Mouse (Mus musculus): ENCODE measurements around the gene Tmprss3.
A peak's percentile ranks its signal among the peaks of the same experiment; 100 is the strongest.

Gene Tmprss3

DNA sequence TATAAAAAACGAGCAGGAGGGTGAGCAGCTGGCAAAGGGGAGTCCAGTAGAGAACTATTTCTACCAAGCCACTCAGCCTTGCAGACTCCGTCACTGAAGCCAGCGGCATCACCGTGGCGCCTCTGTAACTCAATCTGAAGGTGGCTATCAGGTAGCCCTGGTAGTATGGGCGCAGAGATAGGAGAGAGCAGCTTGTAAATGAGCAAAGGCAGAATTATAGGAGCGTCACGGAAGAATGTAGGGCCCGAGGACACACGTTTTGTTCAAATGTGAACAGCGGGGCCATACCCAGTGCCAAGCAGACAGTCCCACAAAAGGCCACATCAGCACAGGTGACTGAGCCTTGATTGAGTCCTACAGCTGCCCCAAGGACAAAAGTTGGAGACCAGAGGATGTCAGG lies at the start of gene Tmprss3:
Gene Tmprss3, minus strand, starts transcription at position 101 of the 400 bp plus-strand sequence.
- DNase-seq (ENCODE audit: low spot score in 2 of 2): no peak

DNA sequence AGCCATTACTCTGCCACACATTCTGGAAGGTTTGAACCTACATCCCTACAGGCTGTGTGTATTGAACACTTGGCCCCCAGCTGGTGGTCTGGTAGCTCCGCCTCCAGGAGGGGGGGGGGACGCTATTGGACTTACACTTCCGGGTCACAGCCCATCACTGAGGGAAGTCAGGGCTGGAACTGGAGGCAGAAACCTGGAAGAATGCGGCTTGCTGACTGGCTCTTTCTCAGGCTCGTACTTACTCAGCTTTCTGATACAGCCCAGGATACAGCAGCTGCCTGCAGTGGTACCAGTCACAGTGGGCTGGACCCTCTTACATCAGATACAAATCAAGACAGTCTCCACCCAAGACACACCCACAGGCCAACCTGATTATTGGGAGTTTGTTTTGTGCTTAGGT lies 48.4 kb upstream of the Tmprss3 start:
- no peak for DNase-seq (ENCODE audit: low spot score in 2 of 2)

DNA sequence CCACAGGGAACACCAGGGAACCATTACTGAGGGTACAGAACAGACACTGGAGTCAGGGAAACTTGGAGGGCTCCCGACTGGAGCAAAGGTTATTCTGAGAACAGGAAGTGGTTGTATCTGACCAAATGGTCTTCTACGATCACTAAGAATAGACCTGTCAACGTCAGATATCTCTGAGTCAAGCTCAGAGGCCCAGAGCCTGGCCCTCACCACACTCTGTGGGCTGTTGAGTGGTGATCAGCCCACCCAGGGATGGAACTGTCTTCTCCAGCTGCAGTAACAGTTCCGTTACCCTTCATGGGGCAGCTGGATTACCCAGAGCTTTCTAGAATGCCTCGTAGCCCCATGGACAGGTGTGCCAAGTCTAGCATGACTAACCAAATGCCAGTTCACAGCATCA lies 46.5 kb upstream of the Tmprss3 start:
- no peak for DNase-seq (ENCODE audit: low spot score in 2 of 2)

DNA sequence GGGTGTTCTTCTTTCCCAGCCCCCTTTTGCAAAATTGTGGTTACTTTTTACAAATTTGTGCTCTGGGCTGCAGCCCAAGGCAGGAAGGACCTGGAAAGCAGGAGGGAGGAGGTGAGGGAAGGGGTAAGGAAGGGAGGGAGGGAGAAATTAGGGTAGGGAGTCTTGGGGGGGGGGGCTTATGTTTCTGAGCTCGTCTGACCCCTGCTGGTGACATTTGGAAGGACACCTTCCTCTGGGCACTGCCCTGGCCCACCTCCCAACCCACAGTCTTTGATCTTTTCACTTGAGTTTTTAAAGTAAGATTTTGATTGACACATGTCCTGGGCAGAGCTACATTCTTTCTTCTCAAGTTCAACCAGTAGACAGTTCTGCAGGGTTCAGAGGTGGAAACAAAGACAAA lies 44.0 kb upstream of the Tmprss3 start:
- peak in 1 of 2 experiments; percentile 64 for DNase-seq (ENCODE audit: low spot score in 2 of 2)

DNA sequence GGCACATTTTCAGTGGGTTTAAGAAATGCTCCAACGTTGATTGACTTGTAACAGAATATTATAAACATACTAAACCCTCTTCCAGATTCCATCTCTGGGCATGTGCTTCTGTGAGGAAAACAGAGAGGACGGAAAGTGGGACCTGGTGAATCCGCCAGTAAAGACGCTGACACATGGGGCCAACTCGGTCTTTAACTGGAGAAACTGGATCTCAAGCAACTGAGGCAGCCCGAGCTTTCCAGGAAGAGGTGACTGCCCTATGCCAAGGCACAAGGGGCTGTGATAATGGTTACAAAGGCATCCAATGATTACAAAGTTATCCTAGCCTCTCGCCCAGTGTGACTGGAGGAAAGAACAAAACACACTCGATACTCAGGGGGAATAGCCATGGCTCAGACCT lies 42.4 kb upstream of the Tmprss3 start:
- DNase-seq (ENCODE audit: low spot score in 2 of 2): no peak

DNA sequence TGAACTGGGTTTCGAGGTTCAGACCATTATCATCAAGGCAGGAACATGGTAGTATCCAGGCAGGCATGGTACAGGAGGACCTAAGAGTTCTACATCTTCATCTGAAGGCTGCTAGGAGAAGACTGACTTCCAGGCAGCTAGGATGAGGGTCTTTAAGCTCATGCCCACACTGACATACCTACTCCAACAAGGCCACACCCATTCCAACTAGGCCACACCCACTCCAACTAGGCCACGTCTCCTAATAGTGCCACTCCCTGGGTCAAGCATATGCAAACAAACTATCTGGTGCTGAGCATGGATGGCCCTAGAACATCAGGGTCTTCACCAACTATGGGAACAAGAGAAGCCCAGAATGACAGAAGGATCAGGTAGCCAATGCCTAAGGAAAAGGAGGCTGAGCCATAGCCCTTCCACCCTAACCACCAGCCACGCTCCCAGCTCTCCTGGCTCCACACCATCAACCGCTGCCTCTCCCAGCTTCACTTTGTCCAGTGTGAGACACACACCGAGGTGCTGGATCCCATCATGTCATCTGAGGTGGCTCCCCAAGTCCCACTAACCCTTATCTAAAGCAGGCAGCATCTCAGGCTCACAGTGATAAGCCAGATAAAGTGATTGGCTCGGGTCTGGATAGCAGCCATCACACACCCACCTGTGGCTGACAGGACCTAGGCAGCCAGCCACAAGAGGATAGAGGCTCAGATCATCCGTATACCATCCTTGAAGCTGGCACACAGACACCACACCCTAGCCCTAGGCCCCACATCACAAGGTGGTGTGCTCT lies 39.6 kb upstream of the Tmprss3 start:
- no peak for DNase-seq (ENCODE audit: low spot score in 2 of 2)

DNA sequence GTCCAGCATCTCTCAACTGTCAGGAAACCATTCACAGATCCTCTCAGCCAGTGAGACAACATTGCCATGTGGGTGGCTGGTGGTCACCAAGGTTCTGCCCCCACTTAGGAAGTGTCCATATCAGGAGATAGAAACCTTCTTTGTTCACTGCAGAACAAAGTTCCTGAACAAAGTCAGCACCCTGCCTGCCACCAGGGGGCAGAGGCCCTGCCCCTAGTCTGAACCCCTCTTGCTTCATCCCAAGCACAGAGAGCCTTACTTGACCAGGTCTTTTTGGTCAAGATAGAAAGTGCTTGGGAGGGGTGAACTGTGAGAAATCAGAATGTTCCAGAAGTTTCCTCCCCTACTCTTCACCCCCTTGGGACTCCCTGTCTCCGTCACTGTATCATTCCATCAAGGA lies 37.1 kb upstream of the Tmprss3 start:
- DNase-seq (ENCODE audit: low spot score in 2 of 2): no peak

DNA sequence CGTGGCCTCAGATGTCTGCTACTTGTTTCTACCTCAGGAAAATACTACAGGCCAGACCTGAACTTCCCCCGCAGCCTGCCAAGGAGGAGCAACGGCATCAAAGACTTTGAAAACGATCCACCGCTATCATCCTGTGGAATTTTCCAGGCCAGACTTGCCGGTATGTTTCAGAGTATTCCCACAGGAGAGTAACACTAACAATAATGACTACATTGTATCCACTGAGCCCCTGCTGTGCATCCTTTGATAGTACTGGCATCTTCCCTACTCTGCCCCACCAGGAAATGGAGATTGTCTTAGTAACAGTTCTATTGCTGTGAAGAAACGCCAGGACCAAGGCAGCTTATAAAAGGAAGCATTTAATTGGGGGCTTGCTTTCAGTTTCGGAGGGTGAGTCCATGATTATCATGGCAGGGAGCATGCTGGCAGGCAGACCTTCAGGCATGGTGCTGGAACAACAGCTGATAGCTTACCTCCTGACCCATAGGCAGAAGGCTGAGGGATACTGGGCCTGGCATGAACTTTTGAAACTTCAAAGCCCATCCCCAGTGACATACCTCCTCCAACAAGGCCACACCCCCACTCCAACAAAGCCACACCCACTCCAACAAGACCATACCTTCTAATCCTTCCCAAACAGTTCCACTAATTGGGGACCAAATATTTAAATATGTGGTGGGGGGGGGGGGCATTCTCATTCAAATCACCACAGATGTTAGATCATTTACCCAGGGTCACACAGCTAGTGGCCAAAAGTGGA lies 33.7 kb upstream of the Tmprss3 start:
- DNase-seq (ENCODE audit: low spot score in 2 of 2): no peak

DNA sequence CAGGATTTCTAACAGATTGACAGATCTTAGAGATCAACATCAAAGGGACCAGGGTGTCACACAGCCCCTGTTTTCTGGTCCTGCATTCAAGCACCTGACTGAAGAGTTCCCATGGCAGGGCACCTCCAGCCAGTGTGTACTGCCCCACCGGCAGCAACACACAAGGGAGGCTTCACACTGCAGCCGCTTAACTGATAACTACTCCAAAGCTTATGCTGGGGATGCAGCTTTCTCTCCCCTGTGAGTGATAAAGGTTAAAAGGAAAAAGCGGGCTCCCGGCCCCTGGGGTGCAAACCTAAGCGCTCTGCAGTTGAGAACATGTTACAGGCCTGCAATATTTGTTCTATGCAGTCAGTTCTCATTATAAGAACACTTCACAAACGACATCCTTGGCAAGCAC lies 33.0 kb upstream of the Tmprss3 start:
- DNase-seq (ENCODE audit: low spot score in 2 of 2): no peak

DNA sequence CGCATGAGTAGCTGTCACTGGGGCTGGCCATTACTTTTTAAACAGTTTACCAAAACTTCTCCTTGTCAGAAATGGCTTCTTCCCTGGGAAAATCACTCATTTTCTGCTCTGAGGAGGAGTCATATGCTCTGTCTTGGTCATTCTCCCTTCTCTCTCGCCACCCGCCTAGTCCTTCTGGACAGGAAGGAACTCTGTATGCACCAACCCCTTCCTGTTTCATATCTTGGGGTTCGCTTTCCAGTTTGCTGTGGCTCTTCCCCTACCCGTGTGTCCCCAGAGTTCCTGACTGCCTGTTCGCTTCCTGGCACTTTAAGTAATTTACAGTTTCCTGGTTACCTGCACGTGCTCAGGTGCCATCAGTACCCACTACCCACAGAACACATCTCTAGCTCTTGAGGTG lies 28.2 kb upstream of the Tmprss3 start:
- no peak for DNase-seq (ENCODE audit: low spot score in 2 of 2)

DNA sequence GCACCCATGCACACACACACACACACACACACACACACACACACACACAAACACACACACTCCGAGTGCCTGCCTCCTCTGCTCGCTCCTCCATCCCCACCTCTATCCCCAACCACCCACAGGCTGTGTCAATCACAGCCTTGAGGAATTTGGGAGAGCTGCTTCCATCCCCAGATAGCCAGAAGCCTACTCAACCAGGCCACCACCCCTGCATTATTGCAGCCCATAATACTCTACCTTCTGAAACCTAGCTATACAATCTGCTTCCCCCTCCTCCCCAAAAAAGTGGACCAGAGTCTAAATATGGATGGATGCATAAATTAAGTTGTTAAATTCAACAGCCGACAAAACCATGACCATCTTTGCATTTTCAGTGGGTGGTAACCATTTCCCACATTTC lies 27.6 kb upstream of the Tmprss3 start:
- no peak for DNase-seq (ENCODE audit: low spot score in 2 of 2)

DNA sequence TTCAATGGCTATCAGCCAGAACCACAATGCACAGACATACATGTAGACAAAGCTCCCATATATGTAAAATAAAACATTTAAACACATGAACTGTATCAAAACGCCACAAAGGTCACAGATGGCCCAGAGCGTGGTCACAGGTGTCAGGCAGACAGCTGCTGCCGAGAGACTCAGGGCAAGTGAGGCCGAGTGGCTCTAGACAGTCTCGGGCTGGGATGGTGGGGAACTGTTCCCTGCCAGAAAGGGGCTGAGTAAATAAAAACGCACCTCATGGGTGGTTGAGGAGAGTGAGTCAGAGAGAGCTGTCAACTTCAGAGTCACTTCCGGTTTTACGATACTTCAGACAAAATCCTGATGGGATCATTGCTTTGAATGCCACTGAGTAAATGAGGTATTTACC lies 25.8 kb upstream of the Tmprss3 start:
- peak in 1 of 2 experiments; percentile 38 for DNase-seq (ENCODE audit: low spot score in 2 of 2)

DNA sequence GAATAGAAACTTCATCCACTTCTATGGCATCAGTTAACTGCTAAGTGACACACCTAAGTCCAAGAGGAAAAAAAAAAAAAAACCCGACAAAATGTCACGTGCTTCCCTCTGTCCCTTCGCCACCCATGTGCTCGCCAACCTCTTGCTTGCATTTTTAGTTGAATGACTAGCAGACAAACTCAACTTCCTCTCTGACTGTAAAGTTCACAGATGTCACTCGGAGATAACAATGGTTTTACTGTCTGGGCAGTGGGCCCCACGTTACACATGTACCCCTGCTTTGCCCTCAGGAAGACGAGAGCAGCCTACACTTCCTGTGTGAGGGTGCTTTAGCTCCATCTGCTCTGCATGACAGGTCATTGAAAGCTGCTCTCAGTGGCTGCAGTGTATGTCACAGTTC lies 25.1 kb upstream of the Tmprss3 start:
- peak; percentile 57 to 61 for DNase-seq (ENCODE audit: low spot score in 2 of 2)

DNA sequence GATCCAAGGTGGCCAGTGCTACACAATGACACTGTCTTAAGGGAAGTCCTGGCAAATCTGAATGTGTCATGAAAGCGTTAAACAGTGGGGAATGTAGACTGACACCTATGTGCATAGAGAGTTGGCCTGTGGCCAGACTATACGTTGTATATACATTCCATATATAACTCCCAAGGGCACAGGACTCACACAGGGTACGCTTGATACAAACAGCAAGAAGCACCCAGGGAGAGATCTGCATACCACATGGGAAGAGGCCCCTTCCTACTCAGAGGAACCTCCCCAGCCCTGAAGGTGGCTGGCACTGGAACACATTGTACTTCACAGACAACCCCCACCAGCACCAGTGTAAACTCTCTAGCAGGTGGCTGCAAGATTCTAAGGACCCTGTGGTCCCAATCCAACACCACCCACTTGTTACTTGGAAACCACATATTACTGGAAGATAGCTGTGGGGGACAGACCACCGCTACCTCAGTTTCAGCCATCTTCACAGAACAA lies 24.1 kb upstream of the Tmprss3 start:
- peak in 1 of 2 experiments; percentile 31 for DNase-seq (ENCODE audit: low spot score in 2 of 2)

DNA sequence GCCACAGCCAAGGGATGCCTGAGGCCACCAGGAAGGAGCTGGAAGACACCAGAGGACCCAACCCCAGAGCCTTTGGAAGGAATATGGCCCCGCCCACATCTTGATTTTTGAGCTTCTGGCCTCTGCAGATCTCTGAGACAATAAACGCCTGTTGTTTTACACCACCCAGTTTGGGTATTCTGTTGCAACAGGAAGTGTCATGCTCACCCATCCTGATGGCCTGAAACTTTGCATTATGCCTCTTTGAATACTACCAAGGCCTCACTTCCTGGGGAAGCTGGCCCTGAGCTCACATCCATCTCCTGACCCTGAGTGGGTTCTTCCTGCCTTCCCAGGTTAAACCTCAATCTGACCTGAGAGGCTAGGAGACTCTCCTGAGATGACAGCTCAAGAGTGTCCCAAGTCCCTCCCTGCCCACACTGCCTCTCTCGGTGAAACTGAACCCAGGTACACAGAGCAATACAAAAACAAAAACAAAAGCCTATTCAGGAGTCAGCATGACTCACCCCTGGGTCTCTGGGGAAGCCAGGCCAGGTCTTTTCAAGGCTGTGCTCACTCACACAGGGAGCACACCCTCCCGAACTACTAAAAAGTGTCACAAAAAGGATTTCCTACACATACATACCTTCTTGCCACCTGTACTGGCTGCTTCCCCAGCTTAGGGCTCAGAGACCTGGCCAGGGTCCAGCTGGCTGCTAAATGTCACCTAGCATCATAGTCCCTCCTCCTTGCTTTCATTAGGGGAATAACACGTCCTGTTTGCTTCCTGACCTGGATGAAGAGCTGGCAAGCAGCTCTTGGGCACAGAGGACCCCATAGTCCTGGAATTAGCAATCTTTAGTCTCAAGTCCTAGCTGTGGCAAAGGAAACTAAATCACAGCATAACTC lies 17.5 kb upstream of the Tmprss3 start:
- no peak for DNase-seq (ENCODE audit: low spot score in 2 of 2)

DNA sequence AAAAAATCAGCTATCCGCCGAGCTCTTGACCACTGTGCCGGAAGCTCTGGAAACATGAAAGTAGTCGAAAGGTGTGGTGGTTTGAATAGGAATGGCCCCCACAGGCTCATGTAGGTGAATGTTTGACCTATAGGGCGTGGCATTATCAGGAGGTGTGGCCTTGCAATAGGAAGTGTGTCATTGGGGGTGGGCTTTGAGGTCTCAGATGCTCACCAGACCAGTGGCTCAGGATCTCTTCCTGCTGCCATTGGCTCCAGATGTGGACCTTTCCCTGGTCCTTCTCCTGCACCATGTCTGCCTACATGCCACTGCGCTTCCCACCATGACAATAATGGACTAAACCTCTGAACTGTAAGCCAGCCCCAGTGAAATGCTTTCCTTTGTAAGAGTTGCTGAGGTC lies 13.1 kb upstream of the Tmprss3 start:
- no peak for DNase-seq (ENCODE audit: low spot score in 2 of 2)

DNA sequence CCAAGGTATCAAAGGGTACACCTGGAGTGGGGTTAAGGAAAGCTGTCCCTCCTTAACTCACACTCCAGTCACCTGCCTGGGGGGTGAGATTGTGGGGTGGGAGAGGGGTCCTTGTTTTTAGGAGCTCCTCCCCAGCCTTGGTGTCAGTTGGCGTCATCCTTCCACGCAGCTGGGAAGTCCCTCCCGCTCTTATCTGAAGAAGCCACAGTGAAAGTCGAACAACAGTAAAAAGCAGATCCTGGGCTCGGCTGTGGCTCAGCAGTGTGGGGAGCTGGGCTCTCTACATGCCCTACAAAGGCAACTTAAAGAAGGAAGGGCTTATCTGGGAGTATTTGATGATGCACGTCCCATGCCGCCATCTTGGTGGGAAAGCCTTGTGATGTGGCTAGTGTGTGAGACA lies 11.5 kb upstream of the Tmprss3 start:
- no peak for DNase-seq (ENCODE audit: low spot score in 2 of 2)

DNA sequence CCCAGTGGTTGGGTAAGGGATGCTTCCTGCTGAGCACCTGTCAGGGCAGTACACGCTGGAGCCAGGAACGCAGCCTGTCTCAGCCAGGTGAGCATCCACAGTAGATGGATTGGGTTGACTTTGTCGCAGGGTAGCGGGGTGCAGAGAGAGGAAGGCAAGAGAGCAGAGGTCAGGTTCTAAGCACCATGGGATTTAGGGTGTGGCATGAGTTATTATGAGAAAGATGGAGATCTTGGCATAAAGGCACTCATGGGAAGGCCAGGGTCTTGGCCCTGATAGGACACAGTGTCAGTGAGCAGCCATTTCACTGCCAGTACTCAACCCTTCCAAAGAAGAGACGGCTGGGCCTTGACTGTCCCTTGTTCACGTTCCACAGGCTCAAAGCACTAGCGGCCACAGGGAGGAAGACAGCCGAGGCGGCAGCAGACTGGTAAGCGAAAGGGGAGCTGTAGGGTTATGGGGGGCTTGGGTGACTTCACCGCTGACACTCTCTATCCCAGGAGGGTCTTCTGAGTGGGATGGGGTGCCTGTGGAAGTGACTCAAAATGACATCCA lies 10.7 kb upstream of the Tmprss3 start:
- DNase-seq (ENCODE audit: low spot score in 2 of 2): no peak

DNA sequence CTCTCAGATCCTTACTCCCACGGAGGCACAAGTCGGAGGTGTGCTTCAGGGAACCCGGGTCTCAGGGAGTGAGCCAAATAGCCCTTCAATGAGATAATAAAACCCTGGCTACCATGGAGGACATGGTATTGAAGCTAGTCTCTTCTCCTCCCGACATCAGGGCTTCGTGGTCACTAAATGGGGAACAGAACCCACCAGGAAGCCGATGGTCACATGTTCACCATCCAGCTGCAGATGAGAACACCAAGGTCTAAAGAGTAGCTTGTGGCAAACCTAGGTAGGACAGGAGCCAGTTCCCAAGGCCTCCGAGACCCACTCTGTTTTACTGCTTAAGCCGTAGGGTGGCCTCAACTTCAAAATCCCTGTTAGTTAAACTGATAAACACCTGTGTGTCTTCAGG lies 9.9 kb upstream of the Tmprss3 start:
- no peak for DNase-seq (ENCODE audit: low spot score in 2 of 2)

DNA sequence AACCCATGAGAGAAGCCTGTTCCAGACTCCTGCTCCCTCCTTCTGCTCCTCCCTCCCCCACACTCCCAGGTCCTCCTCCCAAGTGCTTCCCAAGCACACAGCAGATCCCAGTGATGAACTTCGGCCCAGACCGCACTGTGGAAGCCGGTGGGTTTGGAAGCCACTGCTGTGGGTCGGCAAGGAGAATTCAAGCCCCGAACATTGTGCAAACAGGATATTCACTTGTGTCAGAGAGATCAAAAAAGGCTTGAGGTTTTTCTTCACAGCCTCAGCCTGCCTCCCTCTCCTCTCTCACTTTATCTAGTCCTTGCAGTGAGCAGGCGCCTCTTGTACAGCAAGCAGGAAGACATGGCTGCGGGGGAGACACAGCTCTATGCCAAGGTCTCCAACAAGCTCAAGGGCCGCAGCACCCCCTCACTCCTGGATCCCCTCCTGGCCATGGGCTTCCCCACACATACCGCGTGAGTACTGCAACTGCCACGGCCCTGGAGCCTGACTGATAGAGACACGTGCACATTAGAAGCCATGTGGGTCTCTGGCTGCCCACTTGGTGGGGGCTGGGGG lies 9.1 kb upstream of the Tmprss3 start, which contains the start of gene Ubash3a:
Gene Ubash3a, plus strand, starts transcription at position 103 of the 564 bp plus-strand sequence.
- peak; percentile 73 to 75 for DNase-seq (ENCODE audit: low spot score in 2 of 2)

DNA sequence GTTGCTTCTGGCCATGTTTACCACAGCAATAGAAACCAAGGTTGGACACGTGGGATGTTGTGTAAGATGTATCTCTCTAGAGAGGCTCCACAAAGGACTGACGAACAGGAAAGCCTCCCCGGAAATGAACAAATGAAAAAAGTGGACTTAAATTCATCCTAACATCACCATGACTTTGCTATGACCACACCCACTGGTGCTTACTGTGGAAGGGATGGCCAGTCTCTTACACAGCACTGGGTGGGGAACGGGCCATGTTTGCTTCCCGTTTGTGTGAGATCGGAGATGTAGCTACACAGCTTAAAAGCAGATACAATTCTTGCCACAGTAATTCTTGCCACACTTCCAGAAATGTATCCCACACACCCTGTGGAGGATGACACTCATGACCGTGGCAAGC lies 2.5 kb downstream of the Tmprss3 start:
- no peak for DNase-seq (ENCODE audit: low spot score in 2 of 2)
